Mouse (Mus musculus): ENCODE measurements around the gene Asic3.

Gene Asic3

GRCm38 (mm10) chr5:24423129-24424003, 10.2 kb downstream of the Asic3 start, which contains the start of the genes Cdk5 and Slc4a2:
Cdk5 (minus strand) TSS chr5:24423530.
Slc4a2 (plus strand) TSS chr5:24423837.
- DNase-seq: peak; percentile 100

- peak; percentile 67 for DNase-seq
Measured at GRCm38 (mm10) chr5:24424004-24424781, 11.0 kb downstream of the Asic3 start.

GRCm38 (mm10) chr5:24424861-24425411, 11.7 kb downstream of the Asic3 start:
- DNase-seq: no peak

GRCm38 (mm10) chr5:24425421-24426036, 12.3 kb downstream of the Asic3 start:
- peak; percentile 74 for DNase-seq

GRCm38 (mm10) chr5:24426037-24426432, 12.8 kb downstream of the Asic3 start:
- peak; percentile 69 for DNase-seq

- DNase-seq: peak; percentile 55
Measured at GRCm38 (mm10) chr5:24426556-24427284, 13.5 kb downstream of the Asic3 start.

GRCm38 (mm10) chr5:24427285-24427633, 14.1 kb downstream of the Asic3 start:
- no peak for DNase-seq

- no peak for DNase-seq
Measured at GRCm38 (mm10) chr5:24427981-24428402, 14.8 kb downstream of the Asic3 start.

- DNase-seq: no peak
Measured at GRCm38 (mm10) chr5:24428596-24428995, 15.4 kb downstream of the Asic3 start.

- no peak for DNase-seq
Measured at GRCm38 (mm10) chr5:24433993-24434392, 20.8 kb downstream of the Asic3 start.

GRCm38 (mm10) chr5:24441187-24441586, 28.0 kb downstream of the Asic3 start:
- no peak for DNase-seq

- no peak for DNase-seq
Measured at GRCm38 (mm10) chr5:24442029-24442428, 28.8 kb downstream of the Asic3 start.

GRCm38 (mm10) chr5:24443204-24443603, 30.0 kb downstream of the Asic3 start:
- peak; percentile 44 for DNase-seq

- DNase-seq: peak; percentile 57
Measured at GRCm38 (mm10) chr5:24443927-24444326, 30.7 kb downstream of the Asic3 start.

GRCm38 (mm10) chr5:24444746-24445427, 31.7 kb downstream of the Asic3 start, which contains the start of gene Fastk:
Fastk (minus strand) TSS chr5:24445287.
- peak; percentile 93 for DNase-seq

GRCm38 (mm10) chr5:24445428-24446080, 32.4 kb downstream of the Asic3 start:
- DNase-seq: no peak

- peak; percentile 64 for DNase-seq
Measured at GRCm38 (mm10) chr5:24446630-24447029, 33.4 kb downstream of the Asic3 start.

GRCm38 (mm10) chr5:24447624-24448298, 34.6 kb downstream of the Asic3 start, which contains the start of gene Tmub1:
Tmub1 (minus strand) TSS chr5:24447854.
- peak; percentile 87 for DNase-seq

GRCm38 (mm10) chr5:24451264-24452029, 38.3 kb downstream of the Asic3 start:
- DNase-seq: peak; percentile 83

Measured in cerebellum, adult 9-10 months (tissue).